Mouse (Mus musculus) heart, adult 2 months (tissue): ENCODE results near the gene Hoxa6. TPM values are rescaled to one million over a fixed set of nuclear protein-coding genes. Genes with fewer than 3 reads are reported as not detected.

Source experiments
- DNase-seq, 2 experiments: peaks; one replicate each; pipeline ENCODE4 v3.0.0; 2021
- H3K27ac ChIP-seq: fragments of 200-600 bp; 2 replicates; pipeline ENCODE4 v1.8.1; 2022
- H3K27me3 ChIP-seq: fragments of 200-500 bp; 2 replicates; pipeline ENCODE4 v1.6.1; 2012; ENCODE audit warnings: mild to moderate bottlenecking, low read length, inconsistent platforms, mixed read lengths; ENCODE audit not compliant: control insufficient read depth, insufficient read depth
- H3K36me3 ChIP-seq: fragments of 200-500 bp; 2 replicates; pipeline ENCODE4 v1.6.1; 2012; ENCODE audit warnings: low read length, inconsistent platforms; ENCODE audit not compliant: control insufficient read depth, insufficient read depth
- H3K4me1 ChIP-seq: fragments of 200-500 bp; 2 replicates; pipeline ENCODE4 v1.6.1; 2011; ENCODE audit warnings: low read length; ENCODE audit not compliant: control insufficient read depth, insufficient read depth
- H3K4me3 ChIP-seq: fragments of 200-600 bp; 2 replicates; pipeline ENCODE4 v1.8.1; 2022
- H3K79me2 ChIP-seq: fragments of 200-500 bp; replicated peaks from 2 replicates; pipeline ENCODE4 v1.6.1; 2012; ENCODE audit warnings: mild to moderate bottlenecking, inconsistent platforms, low read length, moderate library complexity, mixed read lengths; ENCODE audit not compliant: control insufficient read depth, insufficient read depth
- H3K9ac ChIP-seq: fragments of 200-500 bp; 2 replicates; pipeline ENCODE4 v1.6.1; 2012; ENCODE audit warnings: low read depth, mild to moderate bottlenecking, control low read depth, inconsistent platforms, low read length, mixed read lengths
- CTCF ChIP-seq: fragments of 200-600 bp; IDR thresholded peaks from 2 replicates; pipeline ENCODE4 v1.8.1; 2022; ENCODE audit warnings: antibody characterized with exemption, mild to moderate bottlenecking, moderate library complexity
- EP300 ChIP-seq: fragments of 200-500 bp; IDR thresholded peaks from 2 replicates; pipeline ENCODE4 v1.6.1; 2011; ENCODE audit warnings: low read depth, low read length, control low read depth; ENCODE audit not compliant: insufficient read depth
- POLR2A ChIP-seq: fragments of 200-500 bp; IDR thresholded peaks from 2 replicates; pipeline ENCODE4 v1.6.1; 2011; ENCODE audit warnings: mild to moderate bottlenecking, low read depth, low read length, control low read depth; ENCODE audit not compliant: insufficient read depth
- WGBS: fragments of 180-500 bp; shearing (Covaris S2); methylation state at CpG from one replicate; pipeline ENCODE4 v1.1.7; 2018; 5-methylcytosine and 5-hydroxymethylcytosine counted together
- intact Hi-C: fragments of 180-260 bp; cut with DNase I; formaldehyde crosslinking; loops from one replicate; pipeline ENCODE4 v1.15.1; 2025
- polyA plus RNA-seq: library from polyadenylated mRNA; depleted of rRNA; stranded (reverse); fragments of >200 nt; gene quantifications from 2 replicates; pipeline ENCODE4 v1.2.3, GENCODE M21; 2012
- total RNA-seq, 2 experiments: library from RNA; stranded (reverse); gene quantifications; 2 replicates each; pipeline ENCODE4 v1.2.3; 2021

The Hoxa6 gene
- total and polyA plus RNA-seq, 3 experiments: not detected

- TF ChIP-seq POLR2A: no peak
- TF ChIP-seq CTCF: no peak
- no peak for TF ChIP-seq EP300
- Histone ChIP-seq H3K79me2 (no peaks in the 10 kb centered on the region), H3K27me3 (peaks cover 24% of the 10 kb centered on the region), H3K27ac (no peak overlapping the region), H3K9ac (no peak overlapping the region), H3K4me1 (no peaks in the 10 kb centered on the region), H3K36me3 (no peaks in the 10 kb centered on the region), H3K4me3 (no peak overlapping the region)
- intact Hi-C loops: no loop called here
- DNase-seq: no peak
- 17% methylated on average over 42 of the region's 42 CpGs for WGBS
These were observed 40.1 kb downstream of the Hoxa6 start for GRCm38 (mm10) chr6:52168191-52169055.

GRCm38 (mm10) chr6:52167736-52168161, 40.8 kb downstream of the Hoxa6 start:
- Histone ChIP-seq H3K9ac (no peak overlapping the region), H3K4me1 (no peaks in the 10 kb centered on the region), H3K36me3 (no peaks in the 10 kb centered on the region), H3K4me3 (no peak overlapping the region), H3K27ac (no peak overlapping the region), H3K27me3 (peaks cover 24% of the 10 kb centered on the region), H3K79me2 (no peaks in the 10 kb centered on the region)
- intact Hi-C loops: no loop called here
- DNase-seq: no peak
- 22% methylated on average over 14 of the region's 14 CpGs for WGBS
- TF ChIP-seq POLR2A: no peak
- TF ChIP-seq CTCF: no peak
- TF ChIP-seq EP300: no peak

GRCm38 (mm10) chr6:52167176-52167575, 41.3 kb downstream of the Hoxa6 start:
- no peak for TF ChIP-seq POLR2A
- TF ChIP-seq EP300: no peak
- TF ChIP-seq CTCF: no peak
- intact Hi-C loops: no loop called here
- DNase-seq: no peak
- H3K27ac ChIP-seq: no peak overlapping the region
- no peaks in the 10 kb centered on the region for H3K4me1 ChIP-seq
- peaks cover 20% of the 10 kb centered on the region for H3K27me3 ChIP-seq
- H3K9ac ChIP-seq: no peak overlapping the region
- 37% methylated on average over 1 of the region's 1 CpGs for WGBS
- no peak overlapping the region for H3K4me3 ChIP-seq
- no peaks in the 10 kb centered on the region for H3K79me2 ChIP-seq
- H3K36me3 ChIP-seq: no peaks in the 10 kb centered on the region

GRCm38 (mm10) chr6:52166431-52167077, 42.0 kb downstream of the Hoxa6 start:
- Histone ChIP-seq H3K4me3 (no peak overlapping the region), H3K27me3 (peaks cover 20% of the 10 kb centered on the region)

GRCm38 (mm10) chr6:52165441-52166370, 42.8 kb downstream of the Hoxa6 start:
- no peak for DNase-seq
- intact Hi-C loops: no loop called here
- TF ChIP-seq POLR2A (no peak), EP300 (no peak), CTCF (no peak)
- Histone ChIP-seq H3K4me3 (0 out of 2 replicates have a peak overlapping the region, but pooled peaks have one; percentile 16), H3K27me3 (peaks cover 20% of the 10 kb centered on the region), H3K27ac (no peak overlapping the region), H3K4me1 (no peaks in the 10 kb centered on the region), H3K36me3 (no peaks in the 10 kb centered on the region), H3K79me2 (no peaks in the 10 kb centered on the region), H3K9ac (no peak overlapping the region)
- 5% methylated on average over 27 of the region's 28 CpGs for WGBS

More at GRCm38 (mm10) chr6:52166431-52167077, 42.0 kb downstream of the Hoxa6 start:
- Histone ChIP-seq H3K79me2 (no peaks in the 10 kb centered on the region), H3K36me3 (no peaks in the 10 kb centered on the region), H3K9ac (no peak overlapping the region), H3K4me1 (no peaks in the 10 kb centered on the region), H3K27ac (no peak overlapping the region)
- intact Hi-C loops: no loop called here
- no peak for DNase-seq
- TF ChIP-seq CTCF (no peak), POLR2A (no peak), EP300 (no peak)
- 20% methylated on average over 4 of the region's 4 CpGs for WGBS
